Mouse (Mus musculus): ENCODE results near the gene Ccdc115.

DNA sequence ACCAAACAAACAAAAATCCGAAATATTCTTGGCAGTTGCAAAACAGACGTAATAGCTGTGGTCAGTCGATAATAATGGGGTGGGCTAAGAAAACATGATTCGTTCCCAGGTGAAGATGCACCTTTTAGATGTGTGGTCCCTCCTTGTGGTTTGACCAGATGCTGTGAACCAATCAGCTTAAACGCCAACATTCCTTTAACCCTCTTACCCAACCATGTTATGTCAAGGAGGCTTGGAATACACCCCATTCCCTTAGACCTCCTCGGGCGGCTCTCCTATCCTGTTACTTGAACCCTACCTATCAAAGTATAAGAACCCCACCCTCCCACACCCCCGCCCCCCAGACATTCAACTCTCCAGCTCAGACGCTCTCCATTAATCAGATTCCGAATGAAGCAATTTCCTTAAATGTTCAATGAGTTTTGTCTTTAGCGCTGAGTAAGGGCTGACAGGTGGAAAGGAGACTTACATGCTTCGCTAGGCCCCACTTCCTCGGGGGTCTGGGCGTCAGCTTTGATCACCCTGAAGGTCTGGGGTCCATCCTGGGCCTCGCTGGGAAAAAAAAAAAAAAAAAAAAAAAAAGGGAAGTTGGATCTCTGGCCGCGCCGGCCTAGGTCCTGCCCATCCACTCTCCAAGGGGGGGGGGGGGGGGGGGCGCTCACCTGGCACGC lies 956 bp downstream of the Ccdc115 start:
- TF ChIP-seq CTCF (IDR thresholded peaks at IDR 0.05; ENCODE audit: low read depth) (no peak), EP300 (optimal IDR thresholded peaks at IDR 0.05) (no peak)

Measured in stomach, postnatal 0 days (tissue).